Mouse (Mus musculus): ENCODE results near the gene Zfp704. TPM values are rescaled to one million over a fixed set of nuclear protein-coding genes. Genes with fewer than 3 reads are reported as not detected.

Gene Zfp704
- polyA plus RNA-seq (2015; fragmentation: Illumina TruSeq; extraction: RNeasy Lipid Tissue Mini Kit (QIAGEN cat#74804); ENCODE audit: low read depth, low replicate concordance): 13.7 TPM

GRCm38 (mm10) chr3:9609581-9610341 lies at the start of gene Zfp704:
Zfp704 (minus strand) TSS chr3:9610085.

All from brain, adult 10 weeks (tissue).